Mouse (Mus musculus): ENCODE measurements around the gene Plk1. TPM values are rescaled to one million over a fixed set of nuclear protein-coding genes. Genes with fewer than 3 reads are reported as not detected.

Gene Plk1
- total and polyA plus RNA-seq, 3 experiments = 51.6 to 128 (median 96.3) TPM

Other genes starting within 250 kb of the Plk1 start
- gene Cog7, start 177.7 kb upstream of the Plk1 start, total RNA-seq (2014; fragmentation: Nextera tagmentation) = 26.2 and 32.7 TPM in 2 replicates
- 19.3 and 20.5 TPM in 2 replicates for gene Cog7, start 177.7 kb upstream of the Plk1 start, total RNA-seq (2017)
- 9.0 and 9.2 TPM in 2 replicates for gene Cog7, start 177.7 kb upstream of the Plk1 start, polyA plus RNA-seq (2012)
- gene Gga2, start 138.2 kb upstream of the Plk1 start, total RNA-seq (2014; fragmentation: Nextera tagmentation) = 174 and 198 TPM in 2 replicates
- gene Gga2, start 138.2 kb upstream of the Plk1 start, total RNA-seq (2017) = 314 and 315 TPM in 2 replicates
- gene Gga2, start 138.2 kb upstream of the Plk1 start, polyA plus RNA-seq (2012) = 299 and 333 TPM in 2 replicates
- 49.3 and 49.6 TPM in 2 replicates for gene Ubfd1, start 92.3 kb upstream of the Plk1 start, total RNA-seq (2014; fragmentation: Nextera tagmentation)
- gene Ubfd1, start 92.3 kb upstream of the Plk1 start, total RNA-seq (2017) = 49.7 and 52.2 TPM in 2 replicates
- gene Ubfd1, start 92.3 kb upstream of the Plk1 start, polyA plus RNA-seq (2012) = 32.9 and 38.1 TPM in 2 replicates
- 12.8 and 14.4 TPM in 2 replicates for gene Ears2, start 92.2 kb upstream of the Plk1 start, total RNA-seq (2014; fragmentation: Nextera tagmentation)
- 7.9 and 9.7 TPM in 2 replicates for gene Ears2, start 92.2 kb upstream of the Plk1 start, total RNA-seq (2017)
- gene Ears2, start 92.2 kb upstream of the Plk1 start, polyA plus RNA-seq (2012) = 16.3 and 17.0 TPM in 2 replicates
- gene Ndufab1, start 57.6 kb upstream of the Plk1 start, total RNA-seq (2014; fragmentation: Nextera tagmentation) = 161 and 182 TPM in 2 replicates
- gene Ndufab1, start 57.6 kb upstream of the Plk1 start, total RNA-seq (2017) = 89.3 and 121 TPM in 2 replicates
- gene Ndufab1, start 57.6 kb upstream of the Plk1 start, polyA plus RNA-seq (2012) = 1,259 and 1,762 TPM in 2 replicates
- gene Palb2, start 26.5 kb upstream of the Plk1 start, total RNA-seq (2014; fragmentation: Nextera tagmentation) = 46.1 and 49.8 TPM in 2 replicates
- gene Palb2, start 26.5 kb upstream of the Plk1 start, total RNA-seq (2017) = 31.0 and 41.1 TPM in 2 replicates
- 3.7 and 6.4 TPM in 2 replicates for gene Palb2, start 26.5 kb upstream of the Plk1 start, polyA plus RNA-seq (2012)
- gene Dctn5, start 26.4 kb upstream of the Plk1 start, total RNA-seq (2014; fragmentation: Nextera tagmentation) = 66.3 and 96.8 TPM in 2 replicates
- 116 and 125 TPM in 2 replicates for gene Dctn5, start 26.4 kb upstream of the Plk1 start, total RNA-seq (2017)
- 5.7 and 6.2 TPM in 2 replicates for gene Dctn5, start 26.4 kb upstream of the Plk1 start, polyA plus RNA-seq (2012)
- gene Ern2, start 26.8 kb downstream of the Plk1 start, total RNA-seq (2014; fragmentation: Nextera tagmentation) = not detected in 2 replicates
- gene Ern2, start 26.8 kb downstream of the Plk1 start, total RNA-seq (2017) = not detected in 2 replicates
- not detected in 2 replicates for gene Ern2, start 26.8 kb downstream of the Plk1 start, polyA plus RNA-seq (2012)
- gene Chp2, start 60.1 kb downstream of the Plk1 start, total RNA-seq (2014; fragmentation: Nextera tagmentation) = not detected in 2 replicates
- gene Chp2, start 60.1 kb downstream of the Plk1 start, total RNA-seq (2017) = 0.11 TPM in 1 of 2 replicates, not detected in the other
- gene Chp2, start 60.1 kb downstream of the Plk1 start, polyA plus RNA-seq (2012) = not detected in 2 replicates
- gene Prkcb, start 129.3 kb downstream of the Plk1 start, total RNA-seq (2014; fragmentation: Nextera tagmentation) = not detected in 2 replicates
- gene Prkcb, start 129.3 kb downstream of the Plk1 start, total RNA-seq (2017) = 0.17 and 0.55 TPM in 2 replicates
- gene Prkcb, start 129.3 kb downstream of the Plk1 start, polyA plus RNA-seq (2012) = not detected in 2 replicates

Data from G1E (cell line).